Mouse (Mus musculus): Measurements from ENCODE around the gene Ttc33. TPM values are rescaled to one million over a fixed set of nuclear protein-coding genes. Genes with fewer than 3 reads are reported as not detected.

The Ttc33 gene
- polyA plus RNA-seq, 1 experiment, result 4.4 TPM

- no peak overlapping the region for H3K27ac ChIP-seq (ENCODE audit: control insufficient read depth, insufficient read depth, low read depth, low read length)
- no peaks in the 10 kb centered on the region for H3K36me3 ChIP-seq (ENCODE audit: control insufficient read depth, insufficient read depth, low read length)
- H3K27me3 ChIP-seq (ENCODE audit: control insufficient read depth, insufficient read depth, low read length), result no peaks in the 10 kb centered on the region
- peaks cover 10% of the 10 kb centered on the region for H3K4me1 ChIP-seq (ENCODE audit: control insufficient read depth, insufficient read depth, low read length)
- no peak overlapping the region for H3K4me3 ChIP-seq (ENCODE audit: control insufficient read depth, low read depth, low read length)
- TF ChIP-seq POLR2A (IDR thresholded peaks at IDR 0.05; ENCODE audit: control insufficient read depth, low read depth, low read length) (no peak), CTCF (IDR thresholded peaks at IDR 0.05; ENCODE audit: control insufficient read depth, insufficient read depth, insufficient replicate concordance, low read depth, low read length) (no peak)
Measured at GRCm38 (mm10) chr15:5237012-5237660, 51.8 kb downstream of the Ttc33 start.

DNA sequence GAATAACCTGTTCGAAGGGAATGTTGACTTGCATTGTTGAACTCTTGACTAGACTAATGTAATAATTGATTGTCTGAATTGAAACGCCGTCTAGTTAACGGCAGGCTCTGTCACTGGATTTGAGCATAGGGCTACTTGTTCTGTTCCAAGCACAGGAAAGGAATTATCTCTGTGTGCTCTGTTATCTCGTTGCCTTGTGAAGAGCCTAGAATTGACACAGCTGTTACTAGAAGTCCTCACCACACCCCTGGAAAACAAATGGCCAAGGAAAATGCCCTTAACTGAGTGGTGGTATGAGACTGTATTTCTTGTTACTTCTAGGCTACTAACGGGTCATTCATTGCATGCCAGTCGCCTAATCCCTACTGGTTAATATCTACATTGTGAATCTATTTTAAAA lies 52.7 kb downstream of the Ttc33 start:
- Histone ChIP-seq H3K4me1 (ENCODE audit: control insufficient read depth, insufficient read depth, low read length) (peaks cover 19% of the 10 kb centered on the region), H3K4me3 (ENCODE audit: control insufficient read depth, low read depth, low read length) (no peak overlapping the region), H3K27me3 (ENCODE audit: control insufficient read depth, insufficient read depth, low read length) (no peaks in the 10 kb centered on the region), H3K36me3 (ENCODE audit: control insufficient read depth, insufficient read depth, low read length) (no peaks in the 10 kb centered on the region), H3K27ac (ENCODE audit: control insufficient read depth, insufficient read depth, low read depth, low read length) (no peak overlapping the region)
- TF ChIP-seq POLR2A (IDR thresholded peaks at IDR 0.05; ENCODE audit: control insufficient read depth, low read depth, low read length) (no peak), CTCF (IDR thresholded peaks at IDR 0.05; ENCODE audit: control insufficient read depth, insufficient read depth, insufficient replicate concordance, low read depth, low read length) (no peak)

DNA sequence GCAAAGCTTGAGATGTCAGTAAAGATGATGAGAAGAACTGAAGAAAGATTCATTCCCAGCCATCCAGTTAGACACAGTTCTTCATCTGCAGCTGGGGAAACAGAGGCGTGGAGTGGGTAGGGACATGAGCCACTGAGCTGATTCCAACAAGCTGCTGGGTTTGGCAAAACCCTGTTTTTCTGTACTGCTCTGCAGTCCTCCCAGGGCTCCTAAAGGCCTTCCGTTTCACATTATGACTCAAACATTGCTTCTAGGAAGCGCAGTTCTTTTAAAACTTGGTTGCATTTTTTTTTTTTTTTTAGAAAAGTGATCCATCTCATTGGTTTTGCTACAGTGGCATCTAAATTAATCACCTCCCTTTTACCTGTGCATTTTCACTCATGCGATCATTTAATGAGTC lies 53.2 kb downstream of the Ttc33 start:
- peaks cover 20% of the 10 kb centered on the region for H3K4me1 ChIP-seq (ENCODE audit: control insufficient read depth, insufficient read depth, low read length)
- no peaks in the 10 kb centered on the region for H3K36me3 ChIP-seq (ENCODE audit: control insufficient read depth, insufficient read depth, low read length)
- no peak overlapping the region for H3K27ac ChIP-seq (ENCODE audit: control insufficient read depth, insufficient read depth, low read depth, low read length)
- H3K27me3 ChIP-seq (ENCODE audit: control insufficient read depth, insufficient read depth, low read length), result no peaks in the 10 kb centered on the region
- no peak for TF ChIP-seq CTCF (IDR thresholded peaks at IDR 0.05; ENCODE audit: control insufficient read depth, insufficient read depth, insufficient replicate concordance, low read depth, low read length)
- TF ChIP-seq POLR2A (IDR thresholded peaks at IDR 0.05; ENCODE audit: control insufficient read depth, low read depth, low read length), result no peak
- H3K4me3 ChIP-seq (ENCODE audit: control insufficient read depth, low read depth, low read length), result no peak overlapping the region

- no peaks in the 10 kb centered on the region for H3K36me3 ChIP-seq (ENCODE audit: control insufficient read depth, insufficient read depth, low read length)
- no peaks in the 10 kb centered on the region for H3K27me3 ChIP-seq (ENCODE audit: control insufficient read depth, insufficient read depth, low read length)
- H3K4me3 ChIP-seq (ENCODE audit: control insufficient read depth, low read depth, low read length), result no peak overlapping the region
- peaks cover 25% of the 10 kb centered on the region for H3K4me1 ChIP-seq (ENCODE audit: control insufficient read depth, insufficient read depth, low read length)
- TF ChIP-seq POLR2A (IDR thresholded peaks at IDR 0.05; ENCODE audit: control insufficient read depth, low read depth, low read length), result no peak
- TF ChIP-seq CTCF (IDR thresholded peaks at IDR 0.05; ENCODE audit: control insufficient read depth, insufficient read depth, insufficient replicate concordance, low read depth, low read length), result no peak
- H3K27ac ChIP-seq (ENCODE audit: control insufficient read depth, insufficient read depth, low read depth, low read length), result no peak overlapping the region
Measured at GRCm38 (mm10) chr15:5239361-5239760, 54.0 kb downstream of the Ttc33 start.

- Histone ChIP-seq H3K36me3 (ENCODE audit: control insufficient read depth, insufficient read depth, low read length) (no peaks in the 10 kb centered on the region), H3K4me3 (ENCODE audit: control insufficient read depth, low read depth, low read length) (no peak overlapping the region), H3K27me3 (ENCODE audit: control insufficient read depth, insufficient read depth, low read length) (no peaks in the 10 kb centered on the region), H3K4me1 (ENCODE audit: control insufficient read depth, insufficient read depth, low read length) (peaks cover 26% of the 10 kb centered on the region), H3K27ac (ENCODE audit: control insufficient read depth, insufficient read depth, low read depth, low read length) (no peak overlapping the region)
- no peak for TF ChIP-seq CTCF (IDR thresholded peaks at IDR 0.05; ENCODE audit: control insufficient read depth, insufficient read depth, insufficient replicate concordance, low read depth, low read length)
Measured at GRCm38 (mm10) chr15:5239901-5240300, 54.6 kb downstream of the Ttc33 start.

DNA sequence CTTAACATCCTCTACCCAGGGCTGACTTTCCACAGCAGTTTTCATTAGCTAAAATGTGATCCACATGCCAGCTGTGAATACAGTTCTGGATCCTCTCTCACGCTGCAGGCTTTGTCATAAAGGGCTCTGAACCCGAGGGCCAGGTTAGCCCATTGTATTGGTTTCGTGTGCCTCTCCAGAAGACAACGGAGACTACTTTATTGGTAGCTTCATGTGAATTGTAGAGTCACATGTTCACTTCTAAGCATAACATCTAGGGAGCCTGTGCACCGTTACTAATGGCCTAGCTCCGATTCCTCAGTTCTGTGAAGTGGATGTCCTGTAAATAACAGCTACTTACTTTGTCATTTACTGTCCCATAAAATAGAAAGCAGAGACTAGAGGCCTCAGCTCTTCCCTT lies 55.0 kb downstream of the Ttc33 start:
- Histone ChIP-seq H3K27ac (ENCODE audit: control insufficient read depth, insufficient read depth, low read depth, low read length) (no peak overlapping the region), H3K36me3 (ENCODE audit: control insufficient read depth, insufficient read depth, low read length) (no peaks in the 10 kb centered on the region), H3K4me1 (ENCODE audit: control insufficient read depth, insufficient read depth, low read length) (peaks cover 25% of the 10 kb centered on the region), H3K4me3 (ENCODE audit: control insufficient read depth, low read depth, low read length) (no peak overlapping the region), H3K27me3 (ENCODE audit: control insufficient read depth, insufficient read depth, low read length) (no peaks in the 10 kb centered on the region)
- TF ChIP-seq POLR2A (IDR thresholded peaks at IDR 0.05; ENCODE audit: control insufficient read depth, low read depth, low read length), result no peak
- no peak for TF ChIP-seq CTCF (IDR thresholded peaks at IDR 0.05; ENCODE audit: control insufficient read depth, insufficient read depth, insufficient replicate concordance, low read depth, low read length)

- H3K27me3 ChIP-seq (ENCODE audit: control insufficient read depth, insufficient read depth, low read length), result no peaks in the 10 kb centered on the region
- peaks cover 25% of the 10 kb centered on the region for H3K4me1 ChIP-seq (ENCODE audit: control insufficient read depth, insufficient read depth, low read length)
- no peak overlapping the region; the same call in 1 of the 2 replicates for H3K4me3 ChIP-seq (ENCODE audit: control insufficient read depth, low read depth, low read length)
- H3K36me3 ChIP-seq (ENCODE audit: control insufficient read depth, insufficient read depth, low read length), result no peaks in the 10 kb centered on the region
- no peak for TF ChIP-seq CTCF (IDR thresholded peaks at IDR 0.05; ENCODE audit: control insufficient read depth, insufficient read depth, insufficient replicate concordance, low read depth, low read length)
- no peak for TF ChIP-seq POLR2A (IDR thresholded peaks at IDR 0.05; ENCODE audit: control insufficient read depth, low read depth, low read length)
- H3K27ac ChIP-seq (ENCODE audit: control insufficient read depth, insufficient read depth, low read depth, low read length), result no peak overlapping the region
Measured at GRCm38 (mm10) chr15:5241304-5242201, 56.2 kb downstream of the Ttc33 start.
